ENCODE assay signal across 8 mouse cellular contexts in the genomic region with DNA sequence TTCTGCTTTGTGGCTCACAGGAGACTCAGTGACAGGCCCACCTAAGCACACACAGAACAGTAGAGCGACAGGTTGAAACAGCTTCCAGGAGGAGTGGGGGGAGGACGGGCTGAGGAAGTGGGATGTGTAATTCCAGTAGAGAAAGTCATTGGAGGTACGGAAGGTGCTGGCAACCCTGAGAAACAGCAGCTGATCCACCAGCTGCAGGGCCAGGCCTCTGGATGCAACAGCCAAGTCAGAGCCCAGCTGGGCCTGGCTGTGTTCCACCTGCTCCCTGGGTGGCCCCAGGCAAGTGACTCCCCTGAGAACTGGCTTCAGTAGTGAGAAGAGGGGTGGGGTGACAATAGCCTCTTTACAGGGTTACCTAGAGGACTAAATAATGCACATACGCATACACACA. TPM values are rescaled to one million over a fixed set of nuclear protein-coding genes. Genes with fewer than 3 reads are reported as not detected.
DNase-seq lines count a peak whose midpoint lies in the region; ATAC-seq lines count a peak whose summit lies in the region.

No protein-coding gene starts in this region.

- intact Hi-C loops in heart, postnatal 36 days (cut with DNase I): no loop called here

- ATAC-seq in cerebellum, adult (ENCODE audit: insufficient number of reproducible peaks, low FRiP score, low TSS enrichment): no peak

- DNase-seq in cerebellum, adult 11 months: peak; percentile 6
- peak; percentile 29 for DNase-seq in ovary, postnatal 14 days (ENCODE audit: low spot score)
- no peak for DNase-seq in ovary, postnatal 10 days (ENCODE audit: low spot score)
- DNase-seq in heart, postnatal 36 days: peak; percentile 38 to 47
- DNase-seq in right cerebral cortex, adult 18-20 months: peak; percentile 24
- DNase-seq in thymus, postnatal 10 days (ENCODE audit: low spot score in 2 of 2): no peak
- DNase-seq in spleen, adult 12 weeks (ENCODE audit: low spot score): no peak

RNA-seq across cellular contexts. Expression of gene Gjb6, which starts 27.8 kb away (rescaled TPM):
- not detected for total RNA-seq in heart, postnatal 36 days (2021)

RNA-seq across cellular contexts. Expression of gene Gm4491, which starts 45.5 kb away (rescaled TPM):
- total RNA-seq in heart, postnatal 36 days (2021): not detected

RNA-seq across cellular contexts. Expression of gene Gjb2, which starts 56.7 kb away (rescaled TPM):
- total RNA-seq in heart, postnatal 36 days (2021): not detected

Comparison
In these comparisons a context has a peak if more than half of its experiments do, and no peak if none do; other contexts are left out.
1. DNase-seq: peak in cerebellum, adult 11 months (single experiment), ovary, postnatal 14 days (single experiment), heart, postnatal 36 days (2 of 2) and right cerebral cortex, adult 18-20 months (single experiment); none in ovary, postnatal 10 days (single experiment), thymus, postnatal 10 days (0 of 2) and spleen, adult 12 weeks (single experiment).